Mouse (Mus musculus) small intestine, adult 10 weeks (tissue): ENCODE results near the gene Gm28897. TPM values are rescaled to one million over a fixed set of nuclear protein-coding genes. Genes with fewer than 3 reads are reported as not detected.

ENCODE experiments used
- polyA plus RNA-seq: library from polyadenylated mRNA; stranded (reverse); fragments of 350-450 nt; fragmentation: Illumina TruSeq; extraction: RNeasy Lipid Tissue Mini Kit (QIAGEN cat#74804); gene quantifications from one replicate; pipeline ENCODE4 v1.2.3, GENCODE M21; 2014; ENCODE audit warnings: low replicate concordance

The Gm28897 gene
- not detected for polyA plus RNA-seq

GRCm38 (mm10) chrY:80926695-80927094 lies at the start of gene Gm28897:
Gm28897 (plus strand) TSS chrY:80926995.

